Mouse (Mus musculus) thymus, postnatal 36 days (tissue): ENCODE data around the gene Vnn3.

ENCODE experiments used
- DNase-seq, 2 experiments: peaks; one replicate each; pipeline ENCODE4 v3.0.0; 2022; ENCODE audit warnings: mixed read lengths in 2 of 2

Vnn3 gene

DNA sequence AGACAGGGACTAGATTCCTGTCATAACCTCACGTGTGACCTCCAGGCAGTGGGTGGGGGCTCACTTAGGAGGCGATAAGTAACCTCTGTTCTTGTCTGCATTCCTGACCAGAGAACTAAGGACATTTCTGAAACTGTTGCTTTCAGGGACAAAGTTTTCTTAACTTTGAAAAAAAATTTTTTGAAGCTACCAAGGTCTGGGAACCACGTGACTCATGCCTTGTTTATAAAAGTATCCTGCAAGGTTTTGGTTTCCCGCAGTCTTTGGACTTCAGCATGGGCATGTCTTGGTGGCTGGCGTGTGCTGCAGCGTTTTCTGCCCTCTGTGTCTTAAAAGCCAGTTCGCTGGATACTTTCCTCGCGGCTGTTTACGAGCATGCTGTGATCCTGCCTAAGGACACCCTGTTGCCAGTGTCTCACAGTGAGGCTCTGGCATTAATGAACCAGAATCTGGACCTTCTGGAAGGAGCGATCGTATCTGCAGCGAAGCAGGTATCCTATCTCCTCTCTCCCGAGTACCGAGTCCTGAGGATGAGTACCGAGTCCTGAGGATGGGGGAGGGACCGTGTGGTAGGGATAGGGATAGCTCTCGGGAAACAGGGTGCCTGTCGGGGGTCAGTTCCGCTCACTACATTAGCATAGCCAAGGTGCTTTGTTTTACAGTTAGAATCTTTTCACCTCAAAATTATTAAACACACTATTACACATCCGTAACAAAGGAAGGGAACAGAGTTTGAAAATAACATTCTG, 43.5 kb downstream of the Vnn3 start, which contains the start of gene Vnn1:
Gene Vnn1, plus strand, starts transcription at position 88 of the 749 bp plus-strand sequence.
- no peak for DNase-seq

DNA sequence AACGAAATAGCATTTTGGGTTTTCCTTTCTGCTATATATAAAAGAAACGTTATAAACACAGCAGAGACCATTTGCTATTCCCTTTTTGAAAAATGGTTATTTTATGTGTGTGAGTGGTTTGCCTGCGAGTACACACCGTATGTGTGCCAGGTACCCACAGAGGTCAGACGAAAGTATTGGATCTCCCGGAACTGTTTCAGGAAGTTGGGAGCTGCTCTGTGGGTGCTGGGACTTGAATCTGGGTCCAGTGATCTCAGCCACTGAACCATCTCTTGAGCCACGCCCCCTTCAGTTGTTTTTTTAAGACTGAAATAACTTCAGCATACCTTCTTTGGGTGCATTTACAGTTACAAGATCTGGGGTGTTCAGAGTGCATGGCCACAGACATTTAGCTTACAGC, 44.1 kb downstream of the Vnn3 start:
- DNase-seq, result no peak

DNA sequence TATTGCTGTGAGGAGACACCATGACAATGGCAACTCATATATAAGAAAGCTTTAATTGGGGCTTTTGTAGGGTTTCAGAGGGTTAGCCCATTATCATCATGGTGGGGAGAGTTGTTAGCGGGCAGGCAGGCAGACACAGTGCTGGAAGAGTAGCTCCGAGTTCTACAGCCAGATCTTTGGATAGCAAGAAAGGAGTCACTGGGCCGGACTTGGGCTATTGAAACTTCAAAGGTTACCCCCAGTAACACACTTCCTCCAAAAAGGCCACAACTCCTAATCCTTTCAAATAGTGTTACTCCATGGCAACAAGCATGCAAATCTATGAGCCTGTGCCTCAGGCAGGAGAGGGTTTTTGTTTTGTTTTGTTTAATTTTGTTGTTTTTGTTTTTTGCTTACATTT, 49.9 kb downstream of the Vnn3 start:
- no peak for DNase-seq

DNA sequence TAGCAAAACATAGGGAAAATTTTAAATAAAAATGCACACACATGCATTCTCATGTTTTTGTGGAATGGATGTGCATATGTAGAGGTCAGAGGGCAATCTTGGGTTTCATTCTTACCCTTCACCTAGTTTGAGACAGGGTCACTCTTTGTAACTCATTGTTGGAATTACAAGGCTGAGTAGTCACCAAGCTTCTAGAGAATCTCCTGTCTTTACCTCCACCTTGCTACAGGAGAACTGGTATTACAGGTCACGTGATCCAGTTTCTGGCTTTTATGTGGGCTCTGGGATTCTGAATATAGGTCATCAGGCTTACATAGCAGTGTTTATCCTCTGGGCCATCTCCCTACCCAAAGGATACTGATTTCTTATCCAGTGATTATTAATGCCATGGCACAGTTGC, 54.4 kb downstream of the Vnn3 start:
- DNase-seq, result no peak
